Mouse (Mus musculus) heart, embryonic 13.5 days (tissue): ENCODE measurements around the gene Nphs1. TPM values are rescaled to one million over a fixed set of nuclear protein-coding genes. Genes with fewer than 3 reads are reported as not detected.
A peak's percentile ranks its signal among the peaks of the same experiment; 100 is the strongest.
"Not testable (repeated sequence)": the region's sequence is repeated elsewhere in the genome, so short reads cannot be mapped to it uniquely, and the experiment has no call there.

ENCODE experiments used
- ATAC-seq: fragments of 200-750 bp; cut with Nextera tagmentation; 2 replicates; pipeline ENCODE4 v1.8.0; 2017; ENCODE audit warnings: moderate TSS enrichment; ENCODE audit not compliant: insufficient number of reproducible peaks, low FRiP score, low TSS enrichment; ENCODE audit errors: extremely low read depth
- H3K27ac ChIP-seq: fragments of 300-500 bp; sonication (generic); replicated peaks from 2 replicates; pipeline ENCODE4 v1.5.1; 2015; ENCODE audit warnings: moderate library complexity, mild to moderate bottlenecking, inconsistent platforms
- H3K27me3 ChIP-seq: fragments of 300-500 bp; sonication (generic); replicated peaks from 2 replicates; pipeline ENCODE4 v1.6.1; 2015; ENCODE audit warnings: mild to moderate bottlenecking, inconsistent platforms
- H3K36me3 ChIP-seq: fragments of 300-500 bp; sonication (generic); 2 replicates; pipeline ENCODE4 v1.6.1; 2015; ENCODE audit warnings: mild to moderate bottlenecking, inconsistent platforms
- H3K4me1 ChIP-seq: fragments of 300-500 bp; sonication (generic); 2 replicates; pipeline ENCODE4 v1.6.1; 2015; ENCODE audit warnings: inconsistent platforms
- H3K4me2 ChIP-seq: fragments of 300-500 bp; sonication (generic); 2 replicates; pipeline ENCODE4 v1.6.1; 2015; ENCODE audit warnings: inconsistent platforms, mild to moderate bottlenecking, moderate library complexity
- H3K4me3 ChIP-seq: fragments of 300-500 bp; sonication (generic); 2 replicates; pipeline ENCODE4 v1.5.1; 2015; ENCODE audit warnings: moderate library complexity, mild to moderate bottlenecking, inconsistent platforms
- H3K9ac ChIP-seq: fragments of 300-500 bp; sonication (generic); 2 replicates; pipeline ENCODE4 v1.6.1; 2015; ENCODE audit warnings: inconsistent platforms, mild to moderate bottlenecking, moderate library complexity
- H3K9me3 ChIP-seq: fragments of 300-500 bp; sonication (generic); 2 replicates; pipeline ENCODE4 v1.6.1; 2016; ENCODE audit warnings: inconsistent platforms
- WGBS: fragments of 180-500 bp; shearing (Covaris S2); methylation state at CpG from one replicate; pipeline ENCODE4 v1.1.7; 2015; ENCODE audit warnings: mixed read lengths; 5-methylcytosine and 5-hydroxymethylcytosine counted together
- polyA plus RNA-seq: library from polyadenylated mRNA; unstranded; fragments of >200 nt; fragmentation: Nextera tagmentation; extraction: Ambion mirVana; gene quantifications from 2 replicates; pipeline ENCODE4 v1.2.1, GENCODE M21; 2015

Nphs1 gene
- polyA plus RNA-seq, 1 experiment from 2014 or later = 0.12 TPM

DNA sequence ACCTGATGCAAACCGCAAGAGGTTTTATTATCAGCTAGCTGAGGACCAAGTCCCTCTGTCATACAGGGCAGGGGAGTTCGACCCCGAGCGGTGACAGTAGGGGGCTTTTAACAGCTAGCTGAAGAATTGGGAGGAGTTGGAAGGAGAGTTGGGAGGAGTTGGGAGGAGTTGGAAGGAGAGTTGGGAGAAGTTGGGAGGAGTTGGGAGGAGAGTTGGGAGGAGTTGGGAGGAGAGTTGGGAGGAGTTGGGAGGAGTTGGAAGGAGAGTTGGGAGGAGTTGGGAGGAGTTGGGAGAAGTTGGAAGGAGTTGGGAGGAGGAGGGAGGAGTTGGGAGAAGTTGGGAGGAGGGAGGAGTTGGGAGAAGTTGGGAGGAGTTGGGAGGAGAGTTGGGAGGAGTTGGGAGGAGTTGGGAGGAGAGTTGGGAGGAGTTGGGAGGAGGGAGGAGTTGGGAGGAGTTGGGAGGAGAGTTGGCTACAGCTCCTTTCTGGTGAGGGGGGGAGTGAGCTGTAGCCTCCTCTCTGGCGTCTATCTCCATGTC lies 37.5 kb downstream of the Nphs1 start:
- not testable (repeated sequence) for H3K4me2 ChIP-seq, H3K4me3 ChIP-seq, ATAC-seq, H3K9me3 ChIP-seq, H3K4me1 ChIP-seq, H3K27ac ChIP-seq, H3K9ac ChIP-seq, H3K36me3 ChIP-seq
- WGBS = 40% methylated on average over 5 of the region's 5 CpGs
- H3K27me3 ChIP-seq = peaks cover 29% of the 10 kb centered on the region

DNA sequence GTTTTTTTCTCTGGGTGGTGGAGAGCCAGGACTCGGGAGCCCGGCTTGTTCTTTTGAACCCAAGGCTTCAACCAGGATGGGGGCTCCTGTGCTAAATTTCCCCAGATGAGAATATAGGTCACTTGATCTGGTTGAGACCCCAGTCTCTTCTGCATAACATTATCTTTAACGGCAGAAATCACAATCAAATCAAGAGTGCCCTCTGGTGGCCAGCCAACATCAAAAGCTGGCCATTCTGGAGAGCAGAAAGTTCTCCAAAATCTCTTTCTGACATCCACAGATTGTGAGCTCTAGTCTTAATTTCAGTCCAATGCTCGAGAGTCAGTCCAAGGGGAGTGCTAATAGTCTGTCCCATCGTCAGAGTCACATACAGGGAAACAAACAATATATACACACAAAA lies 43.0 kb downstream of the Nphs1 start:
- H3K27me3 ChIP-seq, H3K4me2 ChIP-seq, H3K4me3 ChIP-seq, H3K9ac ChIP-seq, H3K36me3 ChIP-seq, H3K4me1 ChIP-seq, ATAC-seq, H3K27ac ChIP-seq, H3K9me3 ChIP-seq: not testable (repeated sequence)
- 77% methylated on average over 5 of the region's 5 CpGs for WGBS

DNA sequence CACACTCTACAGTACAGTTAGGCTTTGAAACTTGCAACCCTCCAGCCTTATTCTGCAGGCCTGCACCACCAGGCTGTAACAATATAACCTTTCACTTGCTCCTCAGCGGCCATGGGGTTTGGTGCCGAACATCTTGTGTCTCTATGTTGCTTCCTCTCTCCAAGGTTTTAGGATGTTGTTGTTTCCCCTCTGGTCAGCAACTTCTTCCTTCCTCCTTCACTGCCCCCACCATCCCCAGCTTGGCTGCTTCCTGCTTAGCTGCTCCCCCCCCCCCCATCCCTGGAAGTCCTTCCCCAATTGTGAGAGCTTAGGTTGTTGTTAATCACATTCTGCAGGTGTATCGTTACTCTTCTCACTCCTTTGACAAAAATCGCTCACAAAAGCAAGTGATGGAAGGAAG lies 49.9 kb downstream of the Nphs1 start:
- Histone ChIP-seq H3K36me3 (no peaks in the 10 kb centered on the region), H3K4me3 (no peak overlapping the region), H3K9ac (no peak overlapping the region), H3K9me3 (no peaks in the 10 kb centered on the region), H3K4me2 (no peak overlapping the region), H3K4me1 (no peaks in the 10 kb centered on the region), H3K27me3 (0 out of 2 replicates have a peak, but pooled peaks cover 5% of the 10 kb centered on the region), H3K27ac (no peak overlapping the region)
- WGBS = 68% methylated on average over 4 of the region's 4 CpGs
- no peak for ATAC-seq

DNA sequence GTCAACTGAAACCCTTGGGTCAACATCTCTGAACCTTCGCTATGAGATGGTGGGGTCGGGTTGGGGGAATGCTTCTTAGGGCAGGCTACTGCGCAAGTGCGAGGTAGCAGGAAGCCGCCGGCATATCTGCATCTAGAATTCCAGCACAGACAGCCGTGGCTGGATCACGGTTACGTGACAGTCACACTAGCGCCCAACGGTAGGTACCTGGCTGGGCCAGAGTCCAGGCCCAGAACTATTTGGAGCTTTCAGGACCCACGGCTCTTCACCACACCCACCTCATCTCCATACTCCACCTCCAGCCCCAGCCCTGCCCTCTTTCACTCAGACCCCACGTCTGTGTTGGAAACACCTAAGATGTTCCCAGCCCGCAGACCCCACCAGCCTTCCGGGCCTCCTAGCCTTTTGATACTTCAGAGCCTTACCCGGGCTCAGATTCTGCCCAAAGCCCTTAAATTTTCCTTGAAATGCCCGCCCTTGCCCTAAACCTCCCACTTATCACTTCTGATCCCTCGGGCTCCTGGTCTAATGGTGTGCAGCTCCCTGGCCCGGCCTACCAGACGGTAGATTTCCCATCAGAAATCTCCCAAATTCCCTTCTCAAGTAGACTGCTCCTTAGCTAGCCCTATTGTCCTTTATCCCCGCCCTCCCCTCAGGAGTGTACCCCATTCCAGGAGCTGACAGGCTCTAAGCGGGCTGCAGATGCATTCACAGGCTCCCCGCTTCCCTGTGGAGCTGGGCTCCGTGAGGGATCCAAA lies 57.1 kb downstream of the Nphs1 start:
- no peaks in the 10 kb centered on the region for H3K4me1 ChIP-seq
- H3K4me2 ChIP-seq = peak overlapping the region; percentile 22; the same call in 1 of the 2 replicates
- no peak for ATAC-seq
- peaks cover 28% of the 10 kb centered on the region; the same call in 1 of the 2 replicates for H3K27me3 ChIP-seq
- H3K9ac ChIP-seq = no peak overlapping the region
- no peak overlapping the region for H3K27ac ChIP-seq
- 43% methylated on average over 24 of the region's 24 CpGs for WGBS
- no peaks in the 10 kb centered on the region for H3K36me3 ChIP-seq
- H3K9me3 ChIP-seq = no peaks in the 10 kb centered on the region
- H3K4me3 ChIP-seq = no peak overlapping the region

DNA sequence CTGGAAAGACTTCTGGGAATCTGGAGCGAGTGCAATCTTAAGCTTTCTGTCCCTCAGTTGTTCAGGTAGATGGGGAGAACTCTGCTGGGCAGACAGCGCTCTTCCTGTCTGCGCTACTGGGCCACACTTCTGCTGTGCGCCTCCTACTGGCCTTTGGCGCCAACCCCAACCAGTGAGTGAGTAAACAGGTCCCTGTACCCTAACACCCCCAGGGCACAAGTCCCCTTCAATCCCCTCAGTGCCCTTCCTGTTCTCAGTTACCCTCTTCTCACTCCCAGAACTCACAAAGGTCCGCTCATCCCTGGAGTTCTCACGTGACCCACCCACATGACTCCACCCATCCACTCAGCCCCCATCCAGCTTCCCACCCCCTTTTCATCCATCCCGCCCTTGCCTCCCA lies 60.2 kb downstream of the Nphs1 start:
- ATAC-seq = no peak
- Histone ChIP-seq H3K9ac (no peak overlapping the region), H3K27me3 (peaks cover 25% of the 10 kb centered on the region), H3K27ac (no peak overlapping the region), H3K4me2 (no peak overlapping the region), H3K9me3 (no peaks in the 10 kb centered on the region), H3K4me1 (no peaks in the 10 kb centered on the region), H3K36me3 (peaks cover 6% of the 10 kb centered on the region), H3K4me3 (no peak overlapping the region)
- WGBS = 28% methylated on average over 8 of the region's 8 CpGs

DNA sequence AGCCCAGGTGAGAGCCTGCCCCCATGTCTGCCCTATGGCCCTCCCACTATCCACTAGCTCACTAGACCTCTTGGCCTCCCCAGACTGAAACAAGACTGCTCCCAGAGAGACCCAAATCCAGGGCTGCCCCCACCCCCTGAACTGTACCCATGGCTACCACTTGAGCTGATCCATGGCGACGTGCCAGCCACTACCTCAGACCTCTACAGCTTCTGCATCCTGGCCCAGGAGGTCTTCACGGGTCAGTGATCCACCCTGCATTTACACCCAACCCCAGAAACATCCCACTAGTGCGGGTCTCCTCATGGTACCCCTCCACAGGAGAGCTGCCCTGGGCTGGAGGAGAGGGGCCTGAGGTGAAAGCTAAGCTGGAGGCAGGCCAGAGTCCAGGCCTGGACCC lies 62.3 kb downstream of the Nphs1 start:
- Histone ChIP-seq H3K9me3 (no peaks in the 10 kb centered on the region), H3K4me2 (no peak overlapping the region), H3K4me3 (no peak overlapping the region), H3K27me3 (peaks cover 21% of the 10 kb centered on the region), H3K9ac (no peak overlapping the region), H3K27ac (no peak overlapping the region), H3K4me1 (no peaks in the 10 kb centered on the region), H3K36me3 (peaks cover 24% of the 10 kb centered on the region)
- no peak for ATAC-seq
- 67% methylated on average over 4 of the region's 4 CpGs for WGBS

DNA sequence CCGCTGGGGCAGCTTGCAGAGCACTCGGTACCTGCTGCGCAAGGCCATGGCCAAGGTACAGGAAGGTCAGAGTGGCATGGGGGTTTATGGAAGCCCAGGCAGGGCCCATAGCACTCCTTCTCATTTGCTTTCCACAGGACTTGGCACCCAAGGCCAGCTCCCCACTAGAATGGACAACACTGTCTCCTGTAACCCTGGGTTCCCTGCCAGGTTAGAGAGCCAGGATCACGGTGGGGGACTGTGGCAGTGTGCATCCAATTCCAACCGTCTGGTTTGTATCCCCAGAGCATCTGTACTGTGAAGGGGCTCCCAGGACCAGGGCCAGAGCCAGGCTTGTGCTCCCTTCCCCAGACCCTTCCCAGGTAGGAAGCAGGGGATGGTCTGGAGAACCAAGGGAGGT lies 62.7 kb downstream of the Nphs1 start:
- Histone ChIP-seq H3K9me3 (no peaks in the 10 kb centered on the region), H3K4me3 (no peak overlapping the region), H3K4me2 (no peak overlapping the region), H3K9ac (no peak overlapping the region), H3K36me3 (peaks cover 29% of the 10 kb centered on the region), H3K27me3 (peaks cover 16% of the 10 kb centered on the region), H3K4me1 (peaks cover 2% of the 10 kb centered on the region; the same call in 1 of the 2 replicates), H3K27ac (no peak overlapping the region)
- WGBS = 78% methylated on average over 5 of the region's 5 CpGs
- ATAC-seq = no peak

DNA sequence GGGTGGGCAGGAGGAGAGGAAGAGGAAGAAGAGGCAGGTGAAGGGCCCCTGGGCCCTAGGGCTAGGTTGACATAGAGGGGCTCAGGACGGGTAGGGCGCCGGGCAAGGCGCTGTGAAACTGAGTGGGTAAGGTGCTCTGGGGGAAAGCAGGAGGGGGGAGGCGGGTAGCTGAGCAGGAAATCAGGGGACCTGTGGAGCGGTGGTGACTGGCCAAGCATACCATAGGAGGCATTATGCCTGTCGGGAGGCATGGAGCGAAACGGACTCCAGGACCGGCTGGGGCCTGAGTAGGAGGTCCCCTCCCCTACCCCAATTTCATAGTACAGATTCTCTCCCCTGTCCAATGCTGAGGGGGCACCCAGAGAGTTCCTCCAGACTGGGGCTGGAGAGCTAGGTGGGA lies 64.8 kb downstream of the Nphs1 start:
- ATAC-seq = no peak
- Histone ChIP-seq H3K4me2 (no peak overlapping the region), H3K9ac (no peak overlapping the region; the same call in 1 of the 2 replicates), H3K4me3 (no peak overlapping the region), H3K27ac (no peak overlapping the region), H3K9me3 (no peaks in the 10 kb centered on the region), H3K4me1 (peaks cover 10% of the 10 kb centered on the region), H3K27me3 (peaks cover 23% of the 10 kb centered on the region), H3K36me3 (peaks cover 49% of the 10 kb centered on the region)
- 78% methylated on average over 10 of the region's 10 CpGs for WGBS

DNA sequence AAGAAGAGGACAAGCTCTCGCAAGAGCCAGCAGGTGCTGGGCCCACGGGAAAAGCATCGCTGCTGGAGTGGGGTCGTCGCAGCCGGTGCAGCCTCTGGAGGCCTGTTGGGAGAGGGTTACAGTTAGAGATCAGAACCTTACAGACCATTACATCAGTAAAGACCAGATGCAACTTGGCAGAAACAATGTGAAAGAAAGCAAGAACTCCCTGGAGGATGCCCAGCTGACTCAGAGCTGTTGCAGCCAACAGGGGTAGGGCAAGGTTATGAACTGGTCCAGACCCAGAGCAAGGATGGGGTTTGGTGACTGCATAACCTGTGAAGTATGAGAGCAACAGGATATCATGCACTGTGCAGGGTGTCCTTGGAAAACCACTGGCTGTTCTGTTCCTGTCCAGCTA lies 66.4 kb downstream of the Nphs1 start:
- H3K4me2 ChIP-seq = no peak overlapping the region
- H3K36me3 ChIP-seq = peaks cover 65% of the 10 kb centered on the region
- no peak overlapping the region for H3K4me3 ChIP-seq
- H3K27ac ChIP-seq = no peak overlapping the region
- ATAC-seq = no peak
- peaks cover 13% of the 10 kb centered on the region for H3K27me3 ChIP-seq
- WGBS = 85% methylated on average over 6 of the region's 6 CpGs
- no peak overlapping the region for H3K9ac ChIP-seq
- H3K4me1 ChIP-seq = peaks cover 10% of the 10 kb centered on the region
- H3K9me3 ChIP-seq = no peaks in the 10 kb centered on the region

DNA sequence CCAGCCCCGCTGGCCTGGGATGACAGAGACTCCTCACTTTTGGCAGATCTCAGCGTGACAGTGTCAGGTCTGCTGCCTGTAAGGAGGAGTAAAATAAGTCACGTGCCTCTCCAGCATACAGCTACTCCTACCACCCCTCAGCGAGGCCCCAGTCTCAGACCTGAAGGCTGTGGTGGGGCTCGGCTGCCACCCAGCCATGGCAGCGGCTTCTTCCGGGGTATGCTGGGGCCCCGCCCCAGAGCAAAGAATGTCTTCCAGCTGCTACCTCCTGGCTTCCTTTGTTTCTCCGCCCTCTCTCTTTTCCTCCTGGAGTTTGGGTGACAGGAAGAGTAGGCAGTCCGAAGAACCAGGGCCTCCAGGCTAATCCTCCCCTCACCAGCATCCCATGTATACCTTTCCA lies 67.8 kb downstream of the Nphs1 start:
- no peak overlapping the region for H3K27ac ChIP-seq
- 36% methylated on average over 10 of the region's 10 CpGs for WGBS

DNA sequence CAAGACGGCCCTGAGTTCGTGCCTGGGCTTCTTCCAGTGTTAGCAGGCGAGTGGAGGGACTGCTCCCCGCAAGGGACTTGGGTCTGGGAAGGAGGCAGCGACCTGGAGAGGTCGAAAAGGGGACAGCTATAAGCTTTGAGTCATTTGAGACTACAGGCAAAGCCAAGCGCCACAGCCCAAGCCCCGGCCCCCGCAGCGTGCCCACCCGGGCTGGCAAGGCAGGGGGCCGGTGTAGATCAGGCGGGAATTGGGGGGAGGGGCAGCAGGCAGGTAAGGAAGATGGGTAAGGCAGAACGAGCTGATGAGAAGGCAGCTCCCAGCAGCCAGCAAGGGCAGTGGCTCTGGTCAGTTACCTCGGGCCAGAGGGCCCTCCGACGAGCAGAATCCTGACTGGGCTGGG lies 68.3 kb downstream of the Nphs1 start:
- H3K4me2 ChIP-seq = peak overlapping the region; percentile 25
- H3K4me1 ChIP-seq = peaks cover 12% of the 10 kb centered on the region
- H3K9ac ChIP-seq = peak overlapping the region; percentile 52; the same call in 1 of the 2 replicates
- no peak for ATAC-seq
- no peaks in the 10 kb centered on the region for H3K9me3 ChIP-seq
- H3K36me3 ChIP-seq = peaks cover 84% of the 10 kb centered on the region
- 26% methylated on average over 17 of the region's 17 CpGs for WGBS
- no peak overlapping the region for H3K27ac ChIP-seq
- peaks cover 12% of the 10 kb centered on the region for H3K27me3 ChIP-seq
- H3K4me3 ChIP-seq = 0 out of 2 replicates have a peak overlapping the region, but pooled peaks have one; percentile 3

More for the DNA sequence above, 67.8 kb downstream of the Nphs1 start:
- H3K4me2 ChIP-seq = peak overlapping the region; percentile 25
- H3K27me3 ChIP-seq = peaks cover 12% of the 10 kb centered on the region
- H3K36me3 ChIP-seq = peaks cover 80% of the 10 kb centered on the region
- peak overlapping the region; percentile 52; the same call in 1 of the 2 replicates for H3K9ac ChIP-seq
- no peaks in the 10 kb centered on the region for H3K9me3 ChIP-seq
- ATAC-seq = no peak
- H3K4me1 ChIP-seq = peaks cover 10% of the 10 kb centered on the region
- H3K4me3 ChIP-seq = 0 out of 2 replicates have a peak overlapping the region, but pooled peaks have one; percentile 3

DNA sequence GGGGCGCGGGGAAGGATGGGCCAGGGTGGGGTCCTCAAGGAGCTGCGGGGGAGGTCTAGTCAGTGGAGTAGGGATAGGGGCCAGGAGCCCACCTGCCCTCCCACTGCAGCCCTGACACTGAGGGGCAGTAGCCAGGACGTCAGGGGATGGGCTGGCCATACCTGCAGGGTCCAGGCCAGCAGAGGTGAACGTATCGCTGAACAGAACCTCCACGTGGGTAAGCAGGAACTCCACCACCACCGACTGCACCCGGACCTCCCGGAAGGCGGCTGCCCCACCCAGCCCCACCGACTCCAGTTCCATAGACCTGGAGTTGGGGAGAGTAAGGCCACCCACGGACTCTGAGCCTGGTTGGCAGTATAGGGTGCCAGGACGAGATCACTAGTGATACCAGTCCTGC lies 68.9 kb downstream of the Nphs1 start:
- H3K4me3 ChIP-seq = no peak overlapping the region
- peaks cover 18% of the 10 kb centered on the region for H3K4me1 ChIP-seq
- no peak for ATAC-seq
- no peak overlapping the region for H3K27ac ChIP-seq
- no peak overlapping the region for H3K4me2 ChIP-seq
- H3K36me3 ChIP-seq = peaks cover 90% of the 10 kb centered on the region
- H3K9me3 ChIP-seq = no peaks in the 10 kb centered on the region
- peaks cover 12% of the 10 kb centered on the region for H3K27me3 ChIP-seq
- peak overlapping the region; percentile 52; the same call in 1 of the 2 replicates for H3K9ac ChIP-seq
- WGBS = 82% methylated on average over 14 of the region's 14 CpGs
